Mouse (Mus musculus): Measurements from ENCODE around the gene Etv5. TPM values are rescaled to one million over a fixed set of nuclear protein-coding genes. Genes with fewer than 3 reads are reported as not detected.

Etv5 gene
- polyA plus RNA-seq, 1 experiment from 2014 or later: 15.9 TPM

GRCm38 (mm10) chr16:22406747-22407146 is 32.8 kb downstream of the Etv5 start:
- Histone ChIP-seq H3K27me3 (ENCODE audit: control insufficient read depth, insufficient read depth, low read length) (no peaks in the 10 kb centered on the region), H3K4me1 (ENCODE audit: control insufficient read depth, insufficient read depth, low read length) (no peaks in the 10 kb centered on the region), H3K36me3 (ENCODE audit: control insufficient read depth, insufficient read depth, low read length) (no peaks in the 10 kb centered on the region), H3K9me3 (ENCODE audit: control insufficient read depth, low read length) (no peaks in the 10 kb centered on the region), H3K4me3 (replicated peaks; ENCODE audit: low read depth, low read length) (no peak overlapping the region), H3K27ac (replicated peaks; ENCODE audit: low read depth, low read length) (no peak overlapping the region), H3K9ac (replicated peaks; ENCODE audit: low read length) (no peak overlapping the region), H3K4me2 (ENCODE audit: low read length) (no peak overlapping the region)
- ATAC-seq (ENCODE audit: low FRiP score, low TSS enrichment) (no peak), DNase-seq (no peak)
- 93% methylated on average over 4 of the region's 4 CpGs for WGBS

- Histone ChIP-seq H3K36me3 (ENCODE audit: control insufficient read depth, insufficient read depth, low read length) (no peaks in the 10 kb centered on the region), H3K4me1 (ENCODE audit: control insufficient read depth, insufficient read depth, low read length) (no peaks in the 10 kb centered on the region), H3K4me3 (replicated peaks; ENCODE audit: low read depth, low read length) (no peak overlapping the region), H3K27me3 (ENCODE audit: control insufficient read depth, insufficient read depth, low read length) (no peaks in the 10 kb centered on the region), H3K4me2 (ENCODE audit: low read length) (no peak overlapping the region), H3K27ac (replicated peaks; ENCODE audit: low read depth, low read length) (no peak overlapping the region), H3K9me3 (ENCODE audit: control insufficient read depth, low read length) (no peaks in the 10 kb centered on the region), H3K9ac (replicated peaks; ENCODE audit: low read length) (no peak overlapping the region)
- ATAC-seq (ENCODE audit: low FRiP score, low TSS enrichment) (no peak), DNase-seq (no peak)
- WGBS: 70% methylated on average over 4 of the region's 4 CpGs
Observed at GRCm38 (mm10) chr16:22406050-22406449, 33.5 kb downstream of the Etv5 start.

DNA sequence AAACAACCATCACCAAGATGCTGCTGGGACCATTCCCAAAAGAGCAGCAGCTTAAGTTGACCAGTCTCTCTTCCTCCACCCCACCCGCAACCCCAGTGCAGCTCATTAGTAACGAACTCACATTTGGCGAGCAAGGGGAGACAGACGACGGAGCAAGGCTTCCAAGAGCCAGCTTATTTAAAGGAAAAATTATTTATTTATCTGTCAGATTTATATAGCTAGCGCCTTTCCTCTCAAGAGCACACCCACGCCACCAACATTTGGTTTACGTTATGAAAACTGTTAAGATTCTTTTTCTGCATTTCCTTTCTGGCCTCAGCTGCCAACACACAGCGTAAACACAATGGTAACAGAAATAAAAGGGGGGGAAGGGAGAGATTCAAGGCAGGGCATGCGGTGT is 34.0 kb downstream of the Etv5 start:
- Histone ChIP-seq H3K4me1 (ENCODE audit: control insufficient read depth, insufficient read depth, low read length) (no peaks in the 10 kb centered on the region), H3K9me3 (ENCODE audit: control insufficient read depth, low read length) (no peaks in the 10 kb centered on the region), H3K9ac (replicated peaks; ENCODE audit: low read length) (no peak overlapping the region), H3K36me3 (ENCODE audit: control insufficient read depth, insufficient read depth, low read length) (no peaks in the 10 kb centered on the region), H3K27ac (replicated peaks; ENCODE audit: low read depth, low read length) (no peak overlapping the region), H3K4me3 (replicated peaks; ENCODE audit: low read depth, low read length) (no peak overlapping the region), H3K27me3 (ENCODE audit: control insufficient read depth, insufficient read depth, low read length) (no peaks in the 10 kb centered on the region), H3K4me2 (ENCODE audit: low read length) (no peak overlapping the region)
- DNase-seq (no peak), ATAC-seq (ENCODE audit: low FRiP score, low TSS enrichment) (no peak)
- 83% methylated on average over 10 of the region's 10 CpGs for WGBS

DNA sequence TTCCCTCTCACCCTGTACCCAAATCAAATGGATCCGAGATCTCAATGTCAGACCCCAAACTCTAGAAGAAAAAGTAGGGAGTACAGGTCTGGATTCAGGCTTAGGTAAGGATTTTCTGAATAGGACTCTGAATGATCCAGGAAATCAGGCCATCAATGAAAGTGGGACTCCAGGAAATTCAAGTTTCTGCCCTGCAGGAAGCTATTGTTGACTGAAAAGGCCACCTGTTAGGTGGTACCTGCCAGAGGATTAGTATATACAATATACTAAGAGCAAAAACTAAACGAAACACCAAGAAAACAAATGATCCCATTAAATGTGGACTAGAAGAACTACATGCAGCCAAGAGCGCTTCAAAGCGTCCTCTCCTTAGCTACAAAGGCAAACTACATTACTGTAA is 35.8 kb downstream of the Etv5 start:
- no peaks in the 10 kb centered on the region for H3K36me3 ChIP-seq (ENCODE audit: control insufficient read depth, insufficient read depth, low read length)
- 96% methylated on average over 4 of the region's 4 CpGs for WGBS
- H3K9me3 ChIP-seq (ENCODE audit: control insufficient read depth, low read length): no peaks in the 10 kb centered on the region
- no peak overlapping the region for H3K4me2 ChIP-seq (ENCODE audit: low read length)
- no peak overlapping the region for H3K27ac ChIP-seq (replicated peaks; ENCODE audit: low read depth, low read length)
- no peak for ATAC-seq (ENCODE audit: low FRiP score, low TSS enrichment)
- no peak overlapping the region for H3K9ac ChIP-seq (replicated peaks; ENCODE audit: low read length)
- no peak overlapping the region for H3K4me3 ChIP-seq (replicated peaks; ENCODE audit: low read depth, low read length)
- H3K27me3 ChIP-seq (ENCODE audit: control insufficient read depth, insufficient read depth, low read length): no peaks in the 10 kb centered on the region
- H3K4me1 ChIP-seq (ENCODE audit: control insufficient read depth, insufficient read depth, low read length): no peaks in the 10 kb centered on the region
- DNase-seq: no peak

DNA sequence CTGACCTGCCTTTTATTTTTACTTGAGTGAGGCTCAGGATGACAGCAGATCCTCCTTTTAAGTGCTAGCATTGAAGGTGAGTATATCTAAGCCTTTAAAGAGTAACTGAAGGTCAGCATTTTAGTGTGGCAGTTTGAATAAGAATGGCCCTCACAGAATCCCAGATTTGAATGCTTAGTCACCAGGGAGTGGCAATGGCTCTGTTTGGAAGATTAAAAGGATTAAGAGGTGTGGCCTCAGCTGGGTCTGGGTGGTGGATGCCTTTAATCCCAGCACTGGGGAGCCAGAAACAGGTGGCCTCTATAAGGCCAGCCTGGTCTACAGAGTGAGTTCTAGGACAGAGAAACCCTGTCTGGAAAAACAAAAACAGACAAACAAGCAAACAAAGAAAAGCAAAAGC is 36.9 kb downstream of the Etv5 start:
- Histone ChIP-seq H3K4me3 (replicated peaks; ENCODE audit: low read depth, low read length) (no peak overlapping the region), H3K27ac (replicated peaks; ENCODE audit: low read depth, low read length) (no peak overlapping the region), H3K9me3 (ENCODE audit: control insufficient read depth, low read length) (no peaks in the 10 kb centered on the region), H3K9ac (replicated peaks; ENCODE audit: low read length) (no peak overlapping the region), H3K4me2 (ENCODE audit: low read length) (no peak overlapping the region), H3K36me3 (ENCODE audit: control insufficient read depth, insufficient read depth, low read length) (no peaks in the 10 kb centered on the region), H3K4me1 (ENCODE audit: control insufficient read depth, insufficient read depth, low read length) (no peaks in the 10 kb centered on the region), H3K27me3 (ENCODE audit: control insufficient read depth, insufficient read depth, low read length) (no peaks in the 10 kb centered on the region)
- ATAC-seq (ENCODE audit: low FRiP score, low TSS enrichment): no peak
- DNase-seq: no peak

DNA sequence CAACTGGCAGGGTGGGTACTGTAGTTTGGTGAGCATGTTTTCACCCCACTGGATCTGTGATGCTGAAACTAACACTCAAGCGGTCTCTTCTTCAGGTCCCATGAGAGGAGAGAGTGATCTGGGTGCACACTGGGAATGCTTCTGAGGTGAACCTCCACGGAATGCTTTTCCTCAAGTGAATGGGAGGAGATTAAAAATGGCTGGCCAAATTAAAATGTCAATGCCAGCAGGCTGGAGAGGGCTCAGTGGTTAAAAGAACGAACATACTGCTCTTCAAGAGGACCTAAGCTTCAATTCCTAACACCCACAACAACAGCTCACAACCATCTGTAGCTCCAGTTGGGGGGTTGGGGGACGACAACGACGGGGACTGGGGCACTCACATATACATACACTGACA is 39.3 kb downstream of the Etv5 start:
- Histone ChIP-seq H3K36me3 (ENCODE audit: control insufficient read depth, insufficient read depth, low read length) (no peaks in the 10 kb centered on the region), H3K27me3 (ENCODE audit: control insufficient read depth, insufficient read depth, low read length) (no peaks in the 10 kb centered on the region), H3K4me1 (ENCODE audit: control insufficient read depth, insufficient read depth, low read length) (no peaks in the 10 kb centered on the region), H3K27ac (replicated peaks; ENCODE audit: low read depth, low read length) (no peak overlapping the region), H3K4me2 (ENCODE audit: low read length) (no peak overlapping the region), H3K9me3 (ENCODE audit: control insufficient read depth, low read length) (no peaks in the 10 kb centered on the region), H3K4me3 (replicated peaks; ENCODE audit: low read depth, low read length) (no peak overlapping the region), H3K9ac (replicated peaks; ENCODE audit: low read length) (no peak overlapping the region)
- 61% methylated on average over 6 of the region's 6 CpGs for WGBS
- DNase-seq (no peak), ATAC-seq (ENCODE audit: low FRiP score, low TSS enrichment) (no peak)

DNA sequence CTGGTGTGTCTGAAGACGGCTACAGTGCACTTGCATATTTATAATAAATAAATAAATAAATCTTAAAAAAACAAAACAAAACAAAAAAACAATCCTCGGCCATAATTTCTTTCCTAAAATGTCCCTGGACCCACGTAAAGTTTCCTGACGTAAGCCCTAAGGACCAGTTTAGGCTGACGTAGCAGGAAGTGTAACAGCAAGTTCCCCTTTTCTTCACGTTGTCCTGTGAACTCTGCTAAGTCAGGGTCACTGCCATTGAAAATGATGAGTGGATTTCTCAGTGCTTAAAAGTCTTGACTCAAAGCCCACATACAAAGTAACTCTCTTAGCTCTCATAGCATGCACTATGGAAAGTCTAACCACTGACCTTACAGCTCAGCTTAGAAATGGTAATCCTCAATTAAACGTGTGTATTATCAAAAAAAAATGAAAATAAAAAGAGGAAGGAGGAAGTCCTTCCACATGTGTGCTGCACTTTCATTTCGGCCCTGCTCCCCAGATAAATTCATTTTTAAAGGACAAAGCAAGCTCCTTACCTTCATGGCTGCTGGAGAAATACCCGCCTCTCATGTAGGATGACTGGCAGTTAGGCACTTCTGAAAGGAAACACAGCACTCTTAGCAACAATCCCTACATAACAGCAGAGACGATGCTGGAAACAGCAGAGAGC is 40.6 kb downstream of the Etv5 start:
- no peak for DNase-seq
- H3K4me1 ChIP-seq (ENCODE audit: control insufficient read depth, insufficient read depth, low read length): no peaks in the 10 kb centered on the region
- no peaks in the 10 kb centered on the region for H3K9me3 ChIP-seq (ENCODE audit: control insufficient read depth, low read length)
- 92% methylated on average over 10 of the region's 10 CpGs for WGBS
- no peaks in the 10 kb centered on the region for H3K27me3 ChIP-seq (ENCODE audit: control insufficient read depth, insufficient read depth, low read length)
- no peak overlapping the region for H3K9ac ChIP-seq (replicated peaks; ENCODE audit: low read length)
- no peak overlapping the region for H3K4me2 ChIP-seq (ENCODE audit: low read length)
- H3K36me3 ChIP-seq (ENCODE audit: control insufficient read depth, insufficient read depth, low read length): no peaks in the 10 kb centered on the region
- no peak for ATAC-seq (ENCODE audit: low FRiP score, low TSS enrichment)
- no peak overlapping the region for H3K27ac ChIP-seq (replicated peaks; ENCODE audit: low read depth, low read length)
- H3K4me3 ChIP-seq (replicated peaks; ENCODE audit: low read depth, low read length): no peak overlapping the region

DNA sequence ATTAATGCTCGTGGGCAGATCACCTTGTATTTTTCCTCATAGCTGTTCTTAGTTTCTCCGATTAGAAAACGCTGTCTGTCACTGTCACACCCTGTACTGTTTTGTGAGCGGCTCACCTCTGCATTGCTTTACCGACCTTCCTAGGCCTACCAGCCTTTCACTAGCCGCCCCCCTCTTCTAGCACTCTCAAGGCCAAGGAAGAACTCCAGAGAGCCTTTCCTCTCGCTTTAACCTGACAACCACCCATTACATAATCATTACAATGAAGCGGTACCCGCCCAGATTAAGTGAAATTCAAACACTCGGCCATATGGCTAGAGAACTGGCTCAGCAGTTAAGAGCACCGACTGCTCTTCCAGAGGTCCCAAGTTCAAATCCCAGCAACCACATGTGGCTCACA is 41.2 kb downstream of the Etv5 start:
- ATAC-seq (ENCODE audit: low FRiP score, low TSS enrichment): no peak
- Histone ChIP-seq H3K36me3 (ENCODE audit: control insufficient read depth, insufficient read depth, low read length) (no peaks in the 10 kb centered on the region), H3K27me3 (ENCODE audit: control insufficient read depth, insufficient read depth, low read length) (no peaks in the 10 kb centered on the region), H3K4me1 (ENCODE audit: control insufficient read depth, insufficient read depth, low read length) (no peaks in the 10 kb centered on the region), H3K27ac (replicated peaks; ENCODE audit: low read depth, low read length) (no peak overlapping the region), H3K9me3 (ENCODE audit: control insufficient read depth, low read length) (no peaks in the 10 kb centered on the region), H3K4me2 (ENCODE audit: low read length) (no peak overlapping the region), H3K4me3 (replicated peaks; ENCODE audit: low read depth, low read length) (no peak overlapping the region), H3K9ac (replicated peaks; ENCODE audit: low read length) (no peak overlapping the region)
- WGBS: 91% methylated on average over 11 of the region's 11 CpGs
- DNase-seq: no peak

- DNase-seq (no peak), ATAC-seq (ENCODE audit: low FRiP score, low TSS enrichment) (no peak)
- H3K9me3 ChIP-seq (ENCODE audit: control insufficient read depth, low read length): no peaks in the 10 kb centered on the region
- H3K9ac ChIP-seq (replicated peaks; ENCODE audit: low read length): no peak overlapping the region
- WGBS: 89% methylated on average over 8 of the region's 8 CpGs
- no peak overlapping the region for H3K4me2 ChIP-seq (ENCODE audit: low read length)
- H3K27me3 ChIP-seq (ENCODE audit: control insufficient read depth, insufficient read depth, low read length): no peaks in the 10 kb centered on the region
- H3K27ac ChIP-seq (replicated peaks; ENCODE audit: low read depth, low read length): no peak overlapping the region
- H3K4me1 ChIP-seq (ENCODE audit: control insufficient read depth, insufficient read depth, low read length): no peaks in the 10 kb centered on the region
- no peaks in the 10 kb centered on the region for H3K36me3 ChIP-seq (ENCODE audit: control insufficient read depth, insufficient read depth, low read length)
- no peak overlapping the region for H3K4me3 ChIP-seq (replicated peaks; ENCODE audit: low read depth, low read length)
Observed at GRCm38 (mm10) chr16:22396420-22396819, 43.1 kb downstream of the Etv5 start.

Data from midbrain, embryonic 14.5 days (tissue).